In genomic region chr17:64609741-64610140, GRCm38 (mm10) we compare ENCODE assay signal across 31 mouse cellular contexts. TPM values are rescaled to one million over a fixed set of nuclear protein-coding genes. Genes with fewer than 3 reads are reported as not detected.
DNase-seq lines count a peak whose midpoint lies in the region; ATAC-seq and TF ChIP-seq lines count a peak whose summit lies in the region.
"Had no signal": no experiment of that assay in that cellular context is flagged by ENCODE, and none has a peak within 500 bp of the region (broad histone marks: within the 10 kb centered on the region; RNA-seq: fewer than 3 reads in every experiment).

No protein-coding gene starts in this region.

- no peaks in the 10 kb centered on the region; the same call in 1 of the 2 replicates for H3K4me1 ChIP-seq in heart, embryonic 15.5 days (replicated peaks)
- H3K4me1 ChIP-seq in liver, adult 2 months (ENCODE audit: control insufficient read depth, insufficient read depth, low read length): peaks cover 42% of the 10 kb centered on the region
- peaks cover 29% of the 10 kb centered on the region for H3K4me1 ChIP-seq in liver, embryonic 12.5 days
- H3K4me1 ChIP-seq in lung, postnatal 0 days (ENCODE audit: insufficient read depth, low read depth, low read length): peaks cover 13% of the 10 kb centered on the region; the same call in 1 of the 2 replicates
- H3K4me1 ChIP-seq in forebrain, embryonic 12.5 days: peaks cover 4% of the 10 kb centered on the region

- DNase-seq in heart, postnatal 25 days (ENCODE audit: low spot score): no peak
- peak; percentile 38 for DNase-seq in liver, adult 2 months (ENCODE audit: extremely low read depth, low read depth, low spot score)
- peak; percentile 68 for DNase-seq in lung, postnatal 0 days (ENCODE audit: low spot score)
- DNase-seq in lung, postnatal 25 days (ENCODE audit: low spot score): no peak
- DNase-seq in forelimb bud, embryonic 11.5 days (ENCODE audit: low read depth, low spot score): peak; percentile 17
- DNase-seq: adrenal gland, adult 2 months; adrenal gland, postnatal 36 days; cerebellum, adult 8-10 months; embryo, embryonic 11 days; kidney, adult 9 months; kidney, postnatal 36 days; lung, postnatal 4 days; right cerebral cortex, adult 18-20 months; spleen, adult 18-20 months; thymus, postnatal 14 days had no signal

- H3K9ac ChIP-seq in heart, embryonic 15.5 days: no peak overlapping the region
- H3K9ac ChIP-seq in liver, adult 2 months (ENCODE audit: low read depth, low read length): no peak overlapping the region
- no peak overlapping the region for H3K9ac ChIP-seq in liver, embryonic 12.5 days
- H3K9ac ChIP-seq in lung, postnatal 0 days (replicated peaks; ENCODE audit: low read depth): no peak overlapping the region
- no peak overlapping the region for H3K9ac ChIP-seq in forebrain, embryonic 12.5 days
- H3K9ac ChIP-seq: embryonic facial prominence, embryonic 13.5 days; heart, embryonic 12.5 days; hindbrain, embryonic 14.5 days; limb, embryonic 13.5 days; liver, embryonic 14.5 days; midbrain, embryonic 12.5 days; neural tube, embryonic 12.5 days had no signal

- intact Hi-C loops in heart, postnatal 25 days (cut with DNase I): loop anchor here (10.0 kb wide), 1 partner anchor 745 kb away; the partner anchor contains the start of genes A930002H24Rik and Fer

- TF ChIP-seq POLR2A in liver, adult 2 months (IDR thresholded peaks at IDR 0.05; ENCODE audit: extremely low read depth, insufficient read depth, low read length): no peak

- H3K36me3 ChIP-seq in heart, embryonic 15.5 days: no peaks in the 10 kb centered on the region
- H3K36me3 ChIP-seq in liver, adult 2 months (ENCODE audit: control insufficient read depth, insufficient read depth, low read length): peaks cover 43% of the 10 kb centered on the region
- H3K36me3 ChIP-seq in liver, embryonic 12.5 days: peaks cover 5% of the 10 kb centered on the region; the same call in 1 of the 2 replicates
- no peaks in the 10 kb centered on the region for H3K36me3 ChIP-seq in lung, postnatal 0 days (ENCODE audit: insufficient read depth, low read length)
- H3K36me3 ChIP-seq in forebrain, embryonic 12.5 days (replicated peaks): no peaks in the 10 kb centered on the region; the same call in 1 of the 2 replicates
- H3K36me3 ChIP-seq: embryonic facial prominence, embryonic 13.5 days; midbrain, embryonic 12.5 days; neural tube, embryonic 12.5 days had no signal

- peak overlapping the region; percentile 38; the same call in 1 of the 2 replicates for H3K27ac ChIP-seq in heart, embryonic 15.5 days
- 0 out of 2 replicates have a peak overlapping the region, but pooled peaks have one; percentile 33 for H3K27ac ChIP-seq in liver, adult 2 months (replicated peaks; ENCODE audit: insufficient read depth, low read depth, low read length)
- no peak overlapping the region for H3K27ac ChIP-seq in liver, embryonic 12.5 days
- H3K27ac ChIP-seq in lung, postnatal 0 days (ENCODE audit: low read length): peak overlapping the region; percentile 0
- no peak overlapping the region for H3K27ac ChIP-seq in forebrain, embryonic 12.5 days
- H3K27ac ChIP-seq: embryonic facial prominence, embryonic 13.5 days; hindbrain, embryonic 14.5 days; limb, embryonic 13.5 days; liver, embryonic 14.5 days; midbrain, embryonic 12.5 days; neural tube, embryonic 12.5 days had no signal

- 0 out of 2 replicates have a peak, but pooled peaks have one; percentile 8 for TF ChIP-seq EP300 in lung, postnatal 0 days (IDR thresholded peaks at IDR 0.05)

- no peak overlapping the region for H3K4me3 ChIP-seq in heart, embryonic 15.5 days
- no peak overlapping the region for H3K4me3 ChIP-seq in liver, adult 2 months (ENCODE audit: insufficient read depth, low read depth, low read length)
- H3K4me3 ChIP-seq in liver, embryonic 12.5 days: no peak overlapping the region
- no peak overlapping the region for H3K4me3 ChIP-seq in lung, postnatal 0 days (ENCODE audit: low read depth, low read length)
- no peak overlapping the region for H3K4me3 ChIP-seq in forebrain, embryonic 12.5 days (replicated peaks)
- H3K4me3 ChIP-seq: embryonic facial prominence, embryonic 13.5 days; heart, embryonic 12.5 days; limb, embryonic 13.5 days; megakaryocyte, embryonic 14.5 days; midbrain, embryonic 12.5 days; myocyte; neural tube, embryonic 12.5 days had no signal

- H3K79me2 ChIP-seq in liver, adult 2 months (ENCODE audit: control insufficient read depth, insufficient read depth, low read length): peaks cover 37% of the 10 kb centered on the region

- no peak for TF ChIP-seq CTCF in liver, adult 2 months (IDR thresholded peaks at IDR 0.05; ENCODE audit: low read depth, low read length)
- TF ChIP-seq CTCF in lung, postnatal 0 days (IDR thresholded peaks at IDR 0.05): no peak

- H3K4me2 ChIP-seq in heart, embryonic 15.5 days: no peak overlapping the region
- no peak overlapping the region for H3K4me2 ChIP-seq in liver, embryonic 12.5 days
- H3K4me2 ChIP-seq in lung, postnatal 0 days (replicated peaks; ENCODE audit: low read depth, low read length): no peak overlapping the region
- no peak overlapping the region for H3K4me2 ChIP-seq in forebrain, embryonic 12.5 days
- H3K4me2 ChIP-seq: embryonic facial prominence, embryonic 13.5 days; heart, embryonic 12.5 days; hindbrain, embryonic 14.5 days; limb, embryonic 13.5 days; midbrain, embryonic 12.5 days; neural tube, embryonic 12.5 days had no signal

- H3K27me3 ChIP-seq in heart, embryonic 15.5 days: no peaks in the 10 kb centered on the region
- no peaks in the 10 kb centered on the region for H3K27me3 ChIP-seq in liver, adult 2 months (ENCODE audit: control insufficient read depth, insufficient read depth, low read length)
- no peaks in the 10 kb centered on the region for H3K27me3 ChIP-seq in liver, embryonic 12.5 days (replicated peaks)
- H3K27me3 ChIP-seq in lung, postnatal 0 days (replicated peaks; ENCODE audit: insufficient read depth, low read length): no peaks in the 10 kb centered on the region
- no peaks in the 10 kb centered on the region for H3K27me3 ChIP-seq in forebrain, embryonic 12.5 days
- H3K27me3 ChIP-seq: CH12.LX; embryonic facial prominence, embryonic 13.5 days; limb, embryonic 13.5 days; megakaryocyte, embryonic 14.5 days; midbrain, embryonic 12.5 days; neural tube, embryonic 12.5 days had no signal

- ATAC-seq in heart, embryonic 15.5 days (replicated peaks; ENCODE audit: insufficient number of reproducible peaks, insufficient read depth, low FRiP score, low read depth): no peak
- no peak for ATAC-seq in liver, embryonic 12.5 days
- ATAC-seq in lung, postnatal 0 days: peak; percentile 34
- no peak for ATAC-seq in forebrain, embryonic 12.5 days (ENCODE audit: low FRiP score)
- ATAC-seq: activated CD4-positive, CD25-positive, alpha-beta regulatory T cell, adult 4 months; forebrain, embryonic 14.5 days; intestine, postnatal 0 days had no signal

- no peaks in the 10 kb centered on the region for H3K9me3 ChIP-seq in heart, embryonic 15.5 days (replicated peaks)
- no peaks in the 10 kb centered on the region for H3K9me3 ChIP-seq in liver, embryonic 12.5 days (replicated peaks)
- no peaks in the 10 kb centered on the region for H3K9me3 ChIP-seq in lung, postnatal 0 days (ENCODE audit: low read length)
- no peaks in the 10 kb centered on the region for H3K9me3 ChIP-seq in forebrain, embryonic 12.5 days
- H3K9me3 ChIP-seq: embryonic facial prominence, embryonic 13.5 days; heart, embryonic 12.5 days; limb, embryonic 13.5 days; megakaryocyte, embryonic 14.5 days; midbrain, embryonic 12.5 days; neural tube, embryonic 12.5 days had no signal

- WGBS in heart, embryonic 15.5 days: 47% methylated on average over 3 of the region's 3 CpGs
- WGBS in liver, adult 2 months: 65% methylated on average over 3 of the region's 3 CpGs
- WGBS in liver, embryonic 12.5 days (ENCODE audit: insufficient replicate concordance): 67% methylated on average over 3 of the region's 3 CpGs
- 33% methylated on average over 3 of the region's 3 CpGs for WGBS in lung, postnatal 0 days
- 25% methylated on average over 3 of the region's 3 CpGs for WGBS in forebrain, embryonic 12.5 days

RNA-seq across cellular contexts. Expression of gene Man2a1, which starts 9.2 kb away (rescaled TPM):
- 5.1 and 7.7 TPM in 2 replicates for polyA plus RNA-seq in heart, embryonic 15.5 days (2015; fragmentation: Nextera tagmentation; extraction: Ambion mirVana)
- 10 to 100 TPM; 18.3 to 20.4 TPM for total RNA-seq in heart, postnatal 25 days (2021)
- 93.6 and 109 TPM in 2 replicates for total RNA-seq in liver, adult 2 months (2014; rRNA removed)
- 25.4 and 34.5 TPM in 2 replicates for polyA plus RNA-seq in liver, adult 2 months (2012; rRNA removed)
- polyA plus RNA-seq in liver, embryonic 12.5 days (2016; fragmentation: Nextera tagmentation; extraction: Ambion mirVana): 5.9 and 7.3 TPM in 2 replicates
- 9.6 and 9.7 TPM in 2 replicates for polyA plus RNA-seq in lung, postnatal 0 days (2015; fragmentation: Nextera tagmentation; extraction: Ambion mirVana)
- polyA plus RNA-seq in forebrain, embryonic 12.5 days (2016; fragmentation: Nextera tagmentation; extraction: Ambion mirVana): 4.1 and 4.7 TPM in 2 replicates

Comparison
In these comparisons a context has a peak if more than half of its experiments do, and no peak if none do; other contexts are left out.
1. H3K27ac ChIP-seq: peak in heart, embryonic 15.5 days (single experiment), liver, adult 2 months (single experiment) and lung, postnatal 0 days (single experiment); none in liver, embryonic 12.5 days (single experiment) and forebrain, embryonic 12.5 days (single experiment).
2. DNase-seq: peak in liver, adult 2 months (single experiment), lung, postnatal 0 days (single experiment) and forelimb bud, embryonic 11.5 days (single experiment); none in heart, postnatal 25 days (single experiment) and lung, postnatal 25 days (single experiment).